Mouse (Mus musculus) Muller cell, postnatal 12 days (primary cell): ENCODE data around the gene Golm1.

Experiments used
- DNase-seq: peaks from one replicate; pipeline ENCODE4 v3.0.0-alpha.2; 2015; ENCODE audit errors: inconsistent ontology term

Golm1 gene

DNA sequence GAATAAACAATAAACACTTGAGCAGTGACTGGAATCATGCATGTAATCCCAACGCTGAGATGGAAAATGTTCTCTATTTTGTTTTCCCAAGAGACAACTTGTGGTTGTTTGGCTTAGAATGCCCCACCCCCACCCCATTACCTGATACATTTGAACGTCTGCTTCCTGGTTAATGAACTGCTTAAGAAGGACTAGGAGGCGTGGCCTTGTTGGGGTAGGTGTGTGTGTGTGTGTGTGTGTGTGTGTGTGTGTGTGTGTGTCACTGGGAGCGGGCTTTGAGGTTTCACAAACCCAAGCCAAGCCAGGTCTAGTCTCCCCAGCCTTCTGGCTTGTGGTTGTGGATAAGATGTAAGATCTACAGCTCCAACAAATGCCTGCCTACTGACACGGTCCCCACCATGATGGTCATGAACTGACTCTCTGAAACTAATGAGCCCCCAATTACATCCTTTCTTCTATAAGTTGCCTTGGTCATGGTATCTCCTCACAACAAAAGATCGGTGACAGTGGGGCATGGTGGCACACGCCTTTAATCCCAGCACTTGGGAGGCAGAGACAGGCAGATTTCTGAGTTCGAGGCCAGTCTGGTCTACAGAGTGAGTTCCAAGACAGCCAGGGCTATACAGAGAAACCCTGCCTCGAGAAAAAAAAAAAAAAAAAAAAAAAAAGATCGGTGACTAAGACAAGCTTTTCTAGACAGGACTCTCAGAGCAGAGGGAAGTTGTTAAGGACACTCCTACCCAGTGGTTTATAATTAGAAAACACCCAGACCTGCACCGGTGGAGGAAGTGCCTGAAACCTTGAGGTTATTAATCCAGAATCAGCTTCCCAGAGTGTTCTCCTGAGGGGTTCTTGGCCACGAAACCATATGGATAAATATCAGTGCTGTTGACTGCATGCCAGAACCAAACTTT is 962 bp upstream of the Golm1 start:
- DNase-seq: no peak

DNA sequence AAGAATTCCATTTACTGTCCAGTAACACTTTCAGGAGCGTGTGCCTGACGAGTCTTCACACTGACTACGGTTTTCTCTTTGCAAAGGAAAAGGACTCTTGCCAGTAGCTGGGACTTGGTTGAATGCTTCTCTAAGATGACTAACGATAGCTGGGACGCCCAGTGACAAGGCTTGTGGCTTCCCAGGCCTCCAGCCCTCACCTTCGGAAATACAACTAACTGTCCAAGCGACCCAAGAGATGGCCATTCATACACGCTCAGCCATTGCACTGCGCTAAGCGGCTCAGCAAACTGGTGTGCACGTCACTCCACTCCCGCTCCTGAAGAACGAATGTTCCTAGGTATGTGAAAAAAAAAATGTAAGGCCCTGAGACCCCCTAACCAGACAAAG is 855 bp downstream of the Golm1 start:
- peak; percentile 67 for DNase-seq

DNA sequence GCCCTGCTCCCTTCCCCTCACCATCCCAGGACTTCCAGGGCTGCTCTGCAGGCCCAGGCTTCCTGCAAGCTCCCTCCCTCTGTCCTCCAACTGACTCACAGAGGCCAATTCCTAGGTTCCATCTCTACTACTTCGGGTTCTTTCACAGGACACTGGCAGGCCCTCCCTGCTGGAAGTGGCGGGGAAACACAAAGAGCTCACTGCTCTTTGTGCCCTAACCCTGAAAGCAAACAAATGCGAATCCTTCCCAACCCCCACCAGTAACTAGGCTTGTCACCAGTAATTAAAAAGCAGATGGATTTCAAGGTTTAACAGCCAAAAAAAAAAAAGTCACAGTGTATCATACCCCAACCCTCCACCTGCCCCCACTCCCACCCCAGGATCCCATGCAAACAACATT is 1.4 kb downstream of the Golm1 start:
- peak; percentile 37 for DNase-seq

DNA sequence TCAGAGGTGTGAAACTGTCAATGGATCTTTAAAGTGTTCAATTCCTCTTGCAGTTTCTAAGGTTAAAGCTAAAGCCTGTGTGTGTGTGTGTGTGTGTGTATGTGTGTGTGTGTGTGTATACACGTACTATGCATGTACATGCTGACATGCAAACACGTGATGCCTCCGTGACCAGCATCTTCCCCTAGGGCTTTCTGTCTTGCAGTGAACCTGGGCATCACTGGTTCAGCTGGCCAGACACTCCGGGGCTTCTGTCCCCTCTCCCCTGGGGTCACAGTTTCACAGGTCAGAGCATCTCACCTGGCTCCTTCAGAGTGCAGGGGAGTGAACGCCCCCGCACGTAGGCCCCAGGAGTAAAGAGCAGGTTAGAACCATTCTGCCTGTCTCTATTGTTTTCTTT is 2.0 kb downstream of the Golm1 start:
- no peak for DNase-seq

DNA sequence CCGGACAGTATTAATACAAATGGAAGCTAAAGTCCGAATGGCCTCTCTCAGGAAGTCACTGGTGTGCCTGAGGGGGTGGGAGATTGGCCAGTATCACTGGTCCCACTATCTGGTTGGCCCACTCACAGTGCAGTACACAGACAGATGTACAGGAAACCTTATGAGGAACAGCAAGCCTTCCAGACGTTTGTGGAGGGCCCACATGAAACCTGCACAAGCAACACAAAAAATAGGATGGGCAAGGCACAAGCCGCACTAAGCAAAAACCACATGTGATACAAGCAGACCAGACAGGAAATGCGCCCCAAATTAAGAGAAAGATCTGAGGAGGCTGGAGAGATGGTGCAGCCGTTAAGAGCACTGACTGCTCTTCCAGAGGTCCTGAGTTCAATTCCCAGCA is 3.4 kb downstream of the Golm1 start:
- DNase-seq: no peak

DNA sequence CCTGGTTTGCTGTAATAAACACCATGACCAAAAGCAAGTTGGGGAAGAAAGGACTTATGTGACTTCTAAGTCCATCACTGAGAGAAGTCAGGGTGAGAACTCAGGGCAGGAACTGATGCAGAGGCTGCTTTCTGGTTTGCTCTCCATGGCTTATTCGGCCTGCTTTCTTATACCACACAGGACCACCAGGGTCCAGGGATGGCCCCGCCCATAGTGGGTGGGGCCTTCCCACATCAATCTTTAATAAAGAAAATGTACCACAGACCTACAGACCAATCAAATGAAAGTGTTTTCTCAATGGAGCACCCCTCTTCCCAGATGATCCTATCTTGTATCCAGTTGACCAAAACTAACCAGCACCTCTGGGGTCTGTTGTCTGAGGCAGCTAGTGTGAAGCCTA is 4.1 kb downstream of the Golm1 start:
- DNase-seq: no peak

DNA sequence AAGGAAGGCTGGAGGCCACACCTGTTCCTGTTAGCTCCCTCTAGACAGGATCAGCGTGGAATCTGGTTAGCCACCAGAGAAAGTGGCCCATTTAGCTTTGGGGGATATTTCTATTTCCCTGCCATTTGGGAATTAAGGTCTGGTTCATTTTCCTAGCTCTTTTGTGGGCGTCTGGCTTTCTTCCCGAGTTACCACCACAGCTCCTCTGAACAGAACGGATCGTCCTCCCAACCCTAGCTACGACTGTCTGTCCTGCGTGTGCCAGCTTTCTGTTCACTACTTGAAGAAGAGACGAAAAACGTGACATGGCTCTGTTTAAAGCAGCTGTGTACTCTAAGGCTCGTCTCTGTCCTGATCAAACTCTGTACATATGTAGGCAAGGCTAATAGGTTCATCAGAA is 5.7 kb downstream of the Golm1 start:
- no peak for DNase-seq

DNA sequence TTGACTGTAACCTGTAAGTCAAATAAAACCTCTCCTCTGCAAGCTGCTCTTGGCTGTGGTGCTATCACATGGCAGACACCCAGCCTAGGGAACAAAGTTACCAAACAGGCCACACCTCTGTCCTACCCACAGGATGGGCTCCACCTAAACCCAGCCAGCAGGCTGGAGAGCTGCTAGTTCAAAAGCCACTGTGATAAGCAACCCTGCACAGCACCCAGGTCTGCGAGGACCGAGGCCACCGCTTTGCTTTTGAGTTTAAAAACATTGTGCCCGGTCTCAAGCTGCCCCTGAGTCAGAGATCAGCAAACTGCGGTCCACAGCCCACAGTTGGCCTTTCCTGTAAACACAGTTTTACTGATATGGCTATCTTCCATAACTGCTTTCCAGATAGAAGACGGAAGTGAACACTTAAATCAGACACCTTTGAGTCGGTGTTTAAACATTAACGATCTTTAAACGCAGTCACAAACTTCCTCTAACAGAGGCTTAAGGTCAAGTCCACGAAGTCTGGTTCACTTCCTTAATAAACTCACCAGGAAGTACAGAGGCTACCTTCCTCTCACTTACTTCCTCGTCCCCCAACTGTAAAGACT is 7.0 kb downstream of the Golm1 start:
- DNase-seq: no peak

DNA sequence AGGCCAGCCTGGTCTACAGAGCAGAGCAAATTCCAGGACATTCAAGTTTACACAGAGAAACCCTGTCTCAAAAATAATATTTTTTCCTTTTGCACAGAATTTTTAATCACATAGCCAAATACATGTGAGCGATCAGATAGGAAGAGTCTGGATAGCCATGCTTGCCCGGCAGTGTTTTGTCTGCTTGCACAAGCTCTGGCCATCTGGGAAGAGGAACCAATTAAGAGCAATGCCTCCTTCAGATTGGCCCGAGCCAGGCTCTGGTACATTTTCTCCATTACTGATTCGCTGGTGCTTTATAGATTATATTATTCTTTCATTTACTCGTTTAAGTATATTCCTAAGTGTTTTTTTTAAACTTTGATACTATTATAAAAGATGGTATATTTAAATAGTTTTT is 7.8 kb downstream of the Golm1 start:
- no peak for DNase-seq

DNA sequence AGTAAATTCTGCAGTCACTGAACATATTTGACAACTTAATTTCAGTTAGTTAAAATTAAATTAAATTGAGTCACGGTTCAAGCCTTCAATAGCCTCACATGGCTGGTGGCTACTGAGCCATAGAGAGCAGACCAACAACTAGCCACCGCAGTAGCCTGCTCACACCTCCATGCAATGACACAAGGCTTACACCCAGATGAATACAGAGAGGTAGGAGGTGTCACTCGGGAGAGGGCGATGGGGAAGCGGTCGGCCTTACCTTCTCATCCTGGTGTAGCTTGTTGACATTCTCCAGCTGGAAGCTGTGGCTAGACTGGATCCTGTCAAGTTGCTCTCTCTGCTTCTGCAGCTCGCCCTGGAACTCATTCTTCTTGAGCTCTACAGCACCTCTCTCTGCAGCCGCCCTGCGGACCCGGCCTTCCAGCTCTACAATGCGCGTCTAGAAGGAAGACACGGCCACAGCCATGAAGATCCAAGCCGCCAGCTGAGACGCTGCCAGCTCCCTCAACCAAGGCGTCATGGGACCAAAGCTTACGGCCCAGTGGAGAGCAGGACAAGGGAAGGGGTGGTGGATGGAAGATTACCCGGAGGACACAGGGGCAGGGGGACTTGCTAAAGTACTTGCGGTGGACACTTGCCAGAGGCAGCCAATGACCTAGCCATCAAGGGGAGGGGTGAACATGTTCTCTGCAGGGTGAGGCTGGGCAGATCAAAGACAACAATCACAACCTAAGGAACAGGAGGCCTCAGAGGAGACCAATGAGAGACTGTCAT is 11.5 kb downstream of the Golm1 start:
- no peak for DNase-seq

DNA sequence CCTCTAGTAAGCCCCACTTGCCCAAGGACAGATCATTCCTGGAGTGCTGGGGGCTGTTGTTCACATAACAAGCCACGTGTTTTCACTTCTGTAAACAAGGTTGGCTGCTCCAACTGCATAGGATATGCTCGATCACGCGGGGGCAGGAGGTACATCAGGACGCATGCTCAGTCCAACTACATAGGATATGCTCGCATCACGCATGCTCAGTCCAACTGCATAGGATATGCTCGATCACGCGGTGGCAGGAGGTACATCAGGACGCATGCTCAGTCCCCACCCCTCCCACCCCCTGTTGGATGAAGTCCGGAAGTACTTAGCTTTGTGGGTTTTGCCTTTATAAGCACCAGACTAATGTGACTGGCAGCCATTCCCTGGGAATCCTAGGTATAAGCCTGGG is 13.6 kb downstream of the Golm1 start:
- no peak for DNase-seq

DNA sequence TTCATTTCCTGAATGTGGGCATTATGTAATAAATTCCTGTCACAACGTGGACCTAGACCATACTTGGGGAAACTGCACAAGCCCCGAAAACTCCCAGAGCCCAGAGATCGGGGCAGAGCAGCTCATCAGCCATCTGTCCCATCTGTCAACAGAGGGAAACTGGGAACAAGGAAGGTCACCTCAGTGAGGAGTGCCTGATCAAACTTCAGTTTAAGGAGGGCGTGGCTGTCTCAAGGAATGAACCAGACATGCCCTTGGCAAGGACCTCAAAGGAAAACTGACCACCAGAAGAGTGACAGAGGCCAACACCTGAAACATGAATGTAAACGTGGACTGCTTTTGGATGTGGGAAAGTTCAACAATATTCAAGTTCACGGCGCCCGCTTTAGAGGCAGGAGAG is 14.2 kb downstream of the Golm1 start:
- DNase-seq: no peak

DNA sequence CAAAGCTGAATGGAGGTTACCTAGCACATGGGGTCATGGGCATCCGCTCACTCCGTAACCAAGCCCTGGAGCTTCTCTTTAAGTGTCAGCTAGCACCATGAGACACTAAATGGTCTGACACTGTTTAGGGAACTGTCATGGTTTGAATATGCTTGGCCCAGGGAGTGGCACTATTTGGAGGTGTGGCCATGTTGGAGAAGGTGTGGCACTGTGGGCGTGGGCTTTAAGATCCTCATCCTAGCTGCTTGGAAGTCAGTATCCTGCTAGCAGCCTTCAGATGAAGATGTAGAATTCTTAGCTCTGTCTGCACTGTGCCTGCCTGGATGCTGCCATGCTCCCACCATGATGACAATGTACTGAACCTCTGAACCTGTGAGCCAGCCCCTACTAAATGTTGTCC is 15.2 kb downstream of the Golm1 start:
- DNase-seq: no peak

DNA sequence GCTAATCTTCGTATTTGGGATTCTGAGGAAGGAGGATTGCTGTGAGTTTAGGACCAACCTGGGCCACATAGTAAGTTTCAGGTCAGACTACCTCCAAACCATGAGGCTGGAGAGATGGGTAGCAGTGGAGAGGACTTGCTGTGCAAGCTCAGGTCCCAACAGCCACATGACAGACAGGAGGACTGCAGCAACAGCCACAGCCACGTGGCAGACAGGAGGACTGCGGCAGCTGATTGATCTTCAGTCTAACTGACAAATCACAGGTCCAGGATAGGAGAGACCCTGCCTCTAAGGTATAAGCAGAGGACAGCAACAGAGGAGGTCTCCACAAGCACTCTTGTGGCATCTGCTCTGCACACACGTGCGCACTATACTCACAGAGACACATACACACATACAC is 17.8 kb downstream of the Golm1 start:
- DNase-seq: no peak

DNA sequence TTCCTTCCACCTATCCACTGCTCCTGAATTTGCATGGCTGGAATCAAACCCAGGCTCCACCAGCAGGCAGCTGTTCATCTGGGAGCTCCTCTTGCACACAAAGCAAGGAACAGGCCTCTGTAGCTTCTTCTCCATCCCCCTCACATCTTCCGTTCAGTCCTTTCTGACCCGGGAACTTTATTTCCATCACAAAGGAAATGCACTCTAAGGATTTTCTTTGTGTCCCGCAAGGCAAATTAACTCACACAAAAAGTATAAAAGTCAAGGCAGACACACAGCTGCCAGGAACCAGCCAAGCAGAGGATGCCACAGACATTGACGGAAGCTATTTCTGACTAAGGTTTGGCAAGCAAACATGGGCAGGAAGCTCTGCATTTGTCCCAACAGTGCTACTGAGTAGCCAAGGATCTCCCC is 18.6 kb downstream of the Golm1 start:
- peak; percentile 54 for DNase-seq

DNA sequence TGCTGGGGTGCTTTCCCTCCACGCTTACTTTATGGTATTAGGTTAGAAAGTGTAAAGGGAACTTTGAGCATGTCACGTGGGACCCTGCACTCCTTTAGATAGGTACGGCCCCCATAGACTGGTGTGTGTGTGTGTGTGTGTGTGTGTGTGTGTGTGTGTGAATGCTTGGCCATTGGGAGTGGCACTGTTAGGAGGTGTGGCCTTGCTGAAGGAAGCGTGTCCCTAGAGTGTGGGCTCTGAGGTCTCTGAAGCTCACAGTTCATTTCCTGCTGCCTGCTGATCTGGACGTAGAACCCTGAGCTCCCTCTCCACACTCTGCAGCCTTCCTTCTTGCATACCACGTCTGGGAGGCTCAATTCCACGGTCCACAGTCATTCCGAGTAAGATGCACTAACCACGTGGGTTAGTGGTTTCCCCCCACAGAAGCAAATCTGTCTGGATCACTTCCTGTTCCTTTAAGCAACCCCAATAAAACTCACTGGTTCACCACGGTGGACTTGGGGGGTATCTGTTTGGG is 19.2 kb downstream of the Golm1 start:
- DNase-seq: no peak

DNA sequence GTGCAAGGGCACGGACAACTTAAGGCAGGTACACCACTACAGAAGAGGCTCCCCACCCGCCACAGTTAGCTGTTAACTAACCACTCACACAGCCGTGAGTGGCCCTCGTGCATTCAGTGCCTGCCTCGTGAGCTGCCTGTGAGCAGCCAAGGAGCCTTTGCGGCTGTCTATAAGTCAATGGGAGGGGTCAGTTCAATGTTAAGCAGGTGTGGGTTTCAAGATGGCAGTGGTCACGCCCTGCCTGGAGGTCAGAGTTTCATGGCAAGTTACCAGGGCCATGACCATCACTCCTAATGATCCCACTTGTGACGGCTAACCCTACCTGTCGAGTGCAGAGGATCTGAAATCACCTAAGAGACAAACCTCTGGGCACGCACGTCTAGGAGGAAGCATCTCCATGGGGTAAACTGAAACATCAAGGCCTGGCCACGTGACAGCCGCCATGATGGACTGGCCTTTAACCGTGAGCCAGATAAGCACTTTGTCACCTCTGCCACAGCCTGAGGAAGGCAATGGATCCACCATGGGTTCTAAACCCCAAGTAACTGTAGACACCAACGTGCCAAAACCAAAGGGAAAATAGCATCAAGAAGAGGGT is 19.8 kb downstream of the Golm1 start:
- no peak for DNase-seq

DNA sequence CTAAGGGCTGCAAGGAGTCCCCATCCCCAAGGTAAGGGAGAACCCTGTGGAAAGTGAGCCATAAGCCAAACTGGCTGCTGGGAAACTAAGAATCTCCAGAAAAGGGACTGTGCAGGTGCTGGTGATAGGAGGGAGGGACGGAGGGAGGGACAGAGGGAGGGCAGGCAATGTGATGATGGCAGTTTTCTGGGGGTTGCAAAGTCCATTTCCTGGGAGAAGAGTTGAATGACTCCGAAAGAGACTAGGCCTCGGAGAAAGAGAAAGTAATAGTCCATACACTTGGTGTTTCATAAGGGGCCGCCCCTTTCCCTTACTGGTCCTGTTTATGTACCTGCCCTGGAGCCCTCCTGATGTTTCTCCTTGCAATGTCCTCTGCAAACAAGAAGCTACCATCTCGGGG is 21.1 kb downstream of the Golm1 start:
- no peak for DNase-seq

DNA sequence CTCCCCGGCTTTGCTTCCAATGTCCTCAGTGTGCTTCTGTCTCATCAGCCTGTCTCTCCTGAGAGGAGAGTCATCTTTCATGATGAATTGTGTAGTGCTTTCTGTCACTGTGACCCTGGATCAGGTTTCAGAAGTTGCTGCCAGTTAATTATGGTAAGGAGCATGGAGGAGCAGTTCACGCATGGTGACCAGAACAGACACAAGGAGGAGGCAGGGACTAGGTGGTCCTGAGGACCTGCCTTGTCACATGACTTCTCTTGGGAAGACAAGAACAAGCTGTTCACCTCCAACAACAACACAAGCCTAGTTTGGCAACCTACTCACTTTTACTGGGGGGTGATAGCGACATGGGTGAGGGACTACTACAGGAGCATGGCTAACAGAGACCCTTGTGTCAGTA is 22.5 kb downstream of the Golm1 start:
- DNase-seq: no peak

DNA sequence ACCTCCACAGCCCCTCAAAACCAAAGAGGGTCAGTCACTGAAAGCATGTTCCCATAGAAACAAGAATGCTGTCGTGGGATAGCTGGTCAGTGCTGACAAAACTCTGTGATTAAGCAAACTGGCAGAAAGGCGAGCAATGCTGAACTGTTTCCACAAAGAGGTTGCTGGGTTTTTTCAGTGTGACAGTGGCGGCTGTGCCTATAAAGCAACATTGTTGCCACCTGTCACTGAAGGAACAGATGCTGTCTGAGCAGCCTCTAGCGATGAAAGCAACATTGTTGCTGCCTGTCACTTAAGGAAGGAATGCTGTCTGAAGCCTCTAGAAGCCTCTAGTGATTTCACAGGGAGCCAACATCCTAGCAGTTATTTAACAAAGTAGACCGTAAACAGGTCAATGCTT is 23.0 kb downstream of the Golm1 start:
- peak; percentile 17 for DNase-seq

DNA sequence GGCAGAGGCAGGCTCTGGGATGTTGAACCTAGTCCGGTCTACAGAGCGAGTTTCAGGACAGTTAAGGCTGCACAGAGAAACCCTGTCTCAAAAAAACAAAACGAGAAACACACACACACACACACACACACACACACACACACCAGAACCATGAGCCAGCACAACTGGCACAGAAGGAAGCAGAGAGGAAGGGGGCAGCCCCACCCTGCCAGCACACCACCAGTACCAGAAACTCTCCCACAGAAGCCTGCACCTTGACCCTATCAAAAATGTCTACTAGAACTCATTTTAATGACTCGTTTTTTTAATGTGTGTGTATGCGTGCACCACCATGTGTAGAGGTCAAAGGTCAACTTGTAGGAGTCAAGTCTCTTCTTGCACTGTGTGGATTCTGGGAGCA is 25.8 kb downstream of the Golm1 start:
- DNase-seq: no peak

DNA sequence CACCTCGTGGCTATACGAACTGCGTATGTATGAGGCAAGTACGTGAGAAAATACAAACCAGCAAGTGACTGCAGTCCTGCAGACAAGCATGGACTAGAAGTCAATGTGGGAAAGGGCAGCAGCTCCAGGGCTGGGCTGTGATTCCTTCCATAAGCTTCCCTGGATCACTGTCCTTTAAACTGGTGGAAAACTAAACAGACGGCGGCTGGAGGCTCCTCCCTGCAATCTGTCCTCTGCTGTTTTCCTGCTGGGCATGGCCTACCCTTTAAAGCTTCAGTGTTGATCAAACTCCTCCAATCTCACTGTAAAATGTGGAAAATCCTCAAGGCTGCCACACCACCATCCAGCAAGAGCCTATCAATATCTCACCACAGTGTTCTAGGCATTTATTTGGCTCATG is 27.0 kb downstream of the Golm1 start:
- DNase-seq: no peak
